Mouse (Mus musculus) E14TG2a.4 (cell line): ENCODE measurements around the gene Prss45.

ENCODE experiments used
- CTCF ChIP-seq: conservative IDR thresholded peaks from 2 replicates; pipeline ENCODE4 v1.5.1; 2014; ENCODE audit warnings: low read length
- NANOG ChIP-seq: IDR thresholded peaks from 2 replicates; pipeline ENCODE4 v1.6.1; 2014; ENCODE audit warnings: borderline replicate concordance, low read length, mixed read lengths
- POU5F1 ChIP-seq: IDR thresholded peaks from 2 replicates; pipeline ENCODE4 v1.6.1; 2014; ENCODE audit warnings: low read length, borderline replicate concordance

- TF ChIP-seq CTCF (no peak), NANOG (no peak), POU5F1 (no peak)
Observed at GRCm38 (mm10) chr9:110810051-110810450, 24.3 kb upstream of the Prss45 start.
